Mouse (Mus musculus): ENCODE measurements around the gene Nlgn1. TPM values are rescaled to one million over a fixed set of nuclear protein-coding genes. Genes with fewer than 3 reads are reported as not detected.
A peak's percentile ranks its signal among the peaks of the same experiment; 100 is the strongest.

Nlgn1 gene
- polyA plus RNA-seq, 1 experiment from 2014 or later = 18.6 TPM

- no peaks in the 10 kb centered on the region for H3K9me3 ChIP-seq
- ATAC-seq = no peak
- no peaks in the 10 kb centered on the region for H3K4me1 ChIP-seq (replicated peaks)
- H3K27me3 ChIP-seq = no peaks in the 10 kb centered on the region
- H3K36me3 ChIP-seq = no peaks in the 10 kb centered on the region
- H3K27ac ChIP-seq = no peak overlapping the region
- H3K4me3 ChIP-seq (replicated peaks) = no peak overlapping the region
- WGBS = 95% methylated on average over 2 of the region's 2 CpGs
- H3K9ac ChIP-seq (replicated peaks) = no peak overlapping the region
- H3K4me2 ChIP-seq (replicated peaks) = no peak overlapping the region
These were observed 306.2 kb downstream of the Nlgn1 start for GRCm38 (mm10) chr3:26026025-26026424.

GRCm38 (mm10) chr3:26023217-26023616 is 309.0 kb downstream of the Nlgn1 start:
- no peak overlapping the region for H3K4me3 ChIP-seq (replicated peaks)
- no peaks in the 10 kb centered on the region for H3K36me3 ChIP-seq
- H3K9me3 ChIP-seq = no peaks in the 10 kb centered on the region
- no peaks in the 10 kb centered on the region for H3K4me1 ChIP-seq (replicated peaks)
- no peaks in the 10 kb centered on the region for H3K27me3 ChIP-seq
- 70% methylated on average over 5 of the region's 5 CpGs for WGBS
- no peak overlapping the region for H3K9ac ChIP-seq (replicated peaks)
- H3K4me2 ChIP-seq (replicated peaks) = no peak overlapping the region
- H3K27ac ChIP-seq = no peak overlapping the region
- no peak for ATAC-seq

- H3K9me3 ChIP-seq = no peaks in the 10 kb centered on the region
- no peaks in the 10 kb centered on the region for H3K27me3 ChIP-seq
- H3K4me3 ChIP-seq (replicated peaks) = no peak overlapping the region
- H3K4me1 ChIP-seq (replicated peaks) = no peaks in the 10 kb centered on the region
- H3K27ac ChIP-seq = no peak overlapping the region
- H3K4me2 ChIP-seq (replicated peaks) = no peak overlapping the region
- 72% methylated on average over 6 of the region's 6 CpGs for WGBS
- no peaks in the 10 kb centered on the region for H3K36me3 ChIP-seq
- H3K9ac ChIP-seq (replicated peaks) = no peak overlapping the region
- no peak for ATAC-seq
These were observed 310.6 kb downstream of the Nlgn1 start for GRCm38 (mm10) chr3:26021632-26022184.

GRCm38 (mm10) chr3:26011310-26012078 is 320.8 kb downstream of the Nlgn1 start:
- Histone ChIP-seq H3K4me1 (replicated peaks) (0 out of 2 replicates have a peak, but pooled peaks cover 3% of the 10 kb centered on the region), H3K9ac (replicated peaks) (no peak overlapping the region), H3K36me3 (no peaks in the 10 kb centered on the region), H3K27me3 (no peaks in the 10 kb centered on the region), H3K27ac (no peak overlapping the region; the same call in 1 of the 2 replicates), H3K4me3 (replicated peaks) (no peak overlapping the region), H3K4me2 (replicated peaks) (no peak overlapping the region), H3K9me3 (no peaks in the 10 kb centered on the region)
- 43% methylated on average over 4 of the region's 4 CpGs for WGBS
- peak; percentile 83 for ATAC-seq

- no peak overlapping the region for H3K4me3 ChIP-seq (replicated peaks)
- WGBS = 31% methylated on average over 7 of the region's 7 CpGs
- H3K9ac ChIP-seq (replicated peaks) = no peak overlapping the region
- no peak overlapping the region for H3K4me2 ChIP-seq (replicated peaks)
- no peaks in the 10 kb centered on the region for H3K27me3 ChIP-seq
- ATAC-seq = peak; percentile 99
- H3K36me3 ChIP-seq = no peaks in the 10 kb centered on the region
- 0 out of 2 replicates have a peak overlapping the region, but pooled peaks have one; percentile 19 for H3K27ac ChIP-seq
- H3K4me1 ChIP-seq (replicated peaks) = peaks cover 15% of the 10 kb centered on the region
- H3K9me3 ChIP-seq = no peaks in the 10 kb centered on the region
These were observed 329.2 kb downstream of the Nlgn1 start for GRCm38 (mm10) chr3:26002863-26003608.

GRCm38 (mm10) chr3:26002367-26002766 is 329.9 kb downstream of the Nlgn1 start:
- H3K9me3 ChIP-seq = no peaks in the 10 kb centered on the region
- H3K4me3 ChIP-seq (replicated peaks) = no peak overlapping the region
- H3K9ac ChIP-seq (replicated peaks) = no peak overlapping the region
- H3K27me3 ChIP-seq = no peaks in the 10 kb centered on the region
- no peak for ATAC-seq
- no peak overlapping the region for H3K27ac ChIP-seq
- no peaks in the 10 kb centered on the region for H3K36me3 ChIP-seq
- H3K4me2 ChIP-seq (replicated peaks) = no peak overlapping the region
- peaks cover 15% of the 10 kb centered on the region for H3K4me1 ChIP-seq (replicated peaks)
- 18% methylated on average over 2 of the region's 2 CpGs for WGBS

- Histone ChIP-seq H3K4me3 (replicated peaks) (no peak overlapping the region), H3K4me1 (replicated peaks) (no peaks in the 10 kb centered on the region), H3K9ac (replicated peaks) (no peak overlapping the region), H3K4me2 (replicated peaks) (no peak overlapping the region), H3K27me3 (no peaks in the 10 kb centered on the region), H3K9me3 (no peaks in the 10 kb centered on the region), H3K36me3 (no peaks in the 10 kb centered on the region), H3K27ac (no peak overlapping the region)
- ATAC-seq = no peak
- 88% methylated on average over 2 of the region's 2 CpGs for WGBS
These were observed 364.7 kb downstream of the Nlgn1 start for GRCm38 (mm10) chr3:25967546-25967945.

GRCm38 (mm10) chr3:25964237-25964636 is 368.0 kb downstream of the Nlgn1 start:
- Histone ChIP-seq H3K4me3 (replicated peaks) (no peak overlapping the region), H3K27me3 (no peaks in the 10 kb centered on the region), H3K27ac (no peak overlapping the region), H3K36me3 (no peaks in the 10 kb centered on the region), H3K9me3 (no peaks in the 10 kb centered on the region), H3K9ac (replicated peaks) (no peak overlapping the region), H3K4me1 (replicated peaks) (no peaks in the 10 kb centered on the region), H3K4me2 (replicated peaks) (no peak overlapping the region)
- ATAC-seq = no peak
- 70% methylated on average over 3 of the region's 3 CpGs for WGBS

GRCm38 (mm10) chr3:25963568-25963967 is 368.7 kb downstream of the Nlgn1 start:
- no peak for ATAC-seq
- Histone ChIP-seq H3K36me3 (no peaks in the 10 kb centered on the region), H3K27me3 (no peaks in the 10 kb centered on the region), H3K4me1 (replicated peaks) (no peaks in the 10 kb centered on the region), H3K4me3 (replicated peaks) (no peak overlapping the region), H3K9me3 (no peaks in the 10 kb centered on the region), H3K27ac (no peak overlapping the region), H3K9ac (replicated peaks) (no peak overlapping the region), H3K4me2 (replicated peaks) (no peak overlapping the region)
- WGBS = 79% methylated on average over 2 of the region's 2 CpGs

- Histone ChIP-seq H3K4me3 (replicated peaks) (no peak overlapping the region), H3K36me3 (no peaks in the 10 kb centered on the region), H3K4me2 (replicated peaks) (no peak overlapping the region), H3K4me1 (replicated peaks) (no peaks in the 10 kb centered on the region), H3K9me3 (no peaks in the 10 kb centered on the region), H3K27ac (no peak overlapping the region), H3K27me3 (no peaks in the 10 kb centered on the region), H3K9ac (replicated peaks) (no peak overlapping the region)
- ATAC-seq = no peak
- WGBS = 60% methylated on average over 5 of the region's 5 CpGs
These were observed 415.7 kb downstream of the Nlgn1 start for GRCm38 (mm10) chr3:25916535-25916934.

GRCm38 (mm10) chr3:25914365-25915065 is 417.7 kb downstream of the Nlgn1 start:
- ATAC-seq = peak; percentile 55; the same call in 1 of the 2 replicates
- H3K9ac ChIP-seq (replicated peaks) = no peak overlapping the region
- H3K4me3 ChIP-seq (replicated peaks) = no peak overlapping the region
- H3K9me3 ChIP-seq = no peaks in the 10 kb centered on the region
- no peaks in the 10 kb centered on the region for H3K4me1 ChIP-seq (replicated peaks)
- H3K36me3 ChIP-seq = no peaks in the 10 kb centered on the region
- no peaks in the 10 kb centered on the region for H3K27me3 ChIP-seq
- H3K27ac ChIP-seq = no peak overlapping the region
- no peak overlapping the region for H3K4me2 ChIP-seq (replicated peaks)
- 63% methylated on average over 2 of the region's 2 CpGs for WGBS
